Mouse (Mus musculus) spleen, adult 2 months (tissue): ENCODE results near the gene Dthd1.

Experiments
- CTCF ChIP-seq: fragments of 200-500 bp; IDR thresholded peaks from 2 replicates; pipeline ENCODE4 v1.5.1; 2011; ENCODE audit warnings: mild to moderate bottlenecking, inconsistent platforms; ENCODE audit not compliant: insufficient read depth, insufficient read length, insufficient replicate concordance; ENCODE audit errors: extremely low read depth
- POLR2A ChIP-seq: fragments of 200-500 bp; IDR thresholded peaks from 2 replicates; pipeline ENCODE4 v1.6.1; 2011; ENCODE audit warnings: low read depth, low read length, inconsistent platforms

DNA sequence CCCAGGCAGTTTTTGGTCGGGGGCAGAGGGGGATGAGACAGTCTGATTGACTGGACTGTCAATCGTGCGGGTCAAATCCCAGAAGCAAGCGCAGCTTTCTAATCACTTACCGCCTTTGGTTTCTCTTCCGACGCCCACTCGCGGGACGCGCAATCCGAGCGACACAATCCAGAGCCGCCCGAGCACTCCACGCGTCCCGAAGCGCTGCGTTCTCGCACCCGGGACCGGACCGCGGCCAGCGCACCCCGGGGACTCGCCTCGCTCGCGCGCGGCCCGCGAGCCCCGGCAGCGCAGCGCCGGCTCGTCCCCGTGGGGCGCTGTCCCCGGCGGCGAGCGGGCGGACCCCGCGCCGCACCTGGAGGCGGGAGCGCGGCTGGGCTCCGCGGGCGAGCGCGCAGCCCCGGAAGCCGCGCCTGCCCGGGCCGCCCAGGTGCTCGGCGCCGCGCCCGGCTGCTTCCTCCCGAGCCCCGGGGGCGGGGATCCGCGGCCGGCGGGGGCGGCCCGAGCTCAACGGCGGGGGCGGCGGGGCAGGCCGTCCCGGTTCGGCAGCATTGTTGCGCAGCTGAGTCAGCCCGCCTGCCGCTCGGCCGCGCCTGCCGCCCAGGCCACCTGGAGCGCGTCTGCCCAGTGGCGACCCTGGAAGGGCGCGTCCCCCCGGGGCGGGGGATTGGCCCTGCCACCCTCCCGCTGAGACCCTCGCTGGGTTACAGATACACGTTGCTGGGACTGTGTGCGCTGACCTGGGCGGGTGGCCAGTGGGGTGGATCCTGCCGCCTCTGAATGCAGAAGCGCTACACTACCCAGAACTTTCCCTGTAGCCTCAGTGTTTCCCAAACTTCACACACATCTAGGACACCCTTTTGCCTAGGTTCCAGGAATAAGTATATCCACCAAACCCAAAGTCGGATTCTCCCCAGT is 47.6 kb upstream of the Dthd1 start, which contains the start of gene Arap2:
- TF ChIP-seq POLR2A (no peak), CTCF (no peak)
